Mouse (Mus musculus): ENCODE measurements around the gene Prb1. TPM values are rescaled to one million over a fixed set of nuclear protein-coding genes. Genes with fewer than 3 reads are reported as not detected.
"Not testable (repeated sequence)": the region's sequence is repeated elsewhere in the genome, so short reads cannot be mapped to it uniquely, and the experiment has no call there.

Prb1 gene
- polyA plus RNA-seq (2012; rRNA removed): not detected in 2 replicates

GRCm38 (mm10) chr6:132210421-132210820 lies at the start of gene Prb1:
Gene Prb1 (minus strand): TSS chr6:132210521.
- H3K27ac ChIP-seq (ENCODE audit: insufficient read depth, low read length); H3K4me3 ChIP-seq (ENCODE audit: extremely low read depth, insufficient read depth, insufficient read length); DNase-seq (ENCODE audit: low read depth in 1 of 2, low spot score in 2 of 2); H3K27me3 ChIP-seq (ENCODE audit: control insufficient read depth, insufficient read depth, low read length); H3K4me1 ChIP-seq (ENCODE audit: control insufficient read depth, insufficient read depth, insufficient read length); H3K36me3 ChIP-seq (ENCODE audit: control insufficient read depth, insufficient read depth, low read length): not testable (repeated sequence)

Other genes with a start within 250 kb of the Prb1 start
- not detected in 2 replicates for gene Prpmp5, start 104.2 kb upstream of the Prb1 start, polyA plus RNA-seq (2012; rRNA removed)
- gene Gm8882, start 153.6 kb upstream of the Prb1 start, polyA plus RNA-seq (2012; rRNA removed): not detected in 2 replicates